Mouse (Mus musculus) testis, adult 2 months (tissue): ENCODE results near the gene Olfr95. TPM values are rescaled to one million over a fixed set of nuclear protein-coding genes. Genes with fewer than 3 reads are reported as not detected.

Source experiments
- H3K27ac ChIP-seq: fragments of 200-500 bp; 2 replicates; pipeline ENCODE4 v1.5.1; 2012; ENCODE audit warnings: low read depth, low read length; ENCODE audit not compliant: control insufficient read depth, insufficient read depth
- H3K27me3 ChIP-seq: fragments of 200-500 bp; 2 replicates; pipeline ENCODE4 v1.6.1; 2012; ENCODE audit warnings: mild to moderate bottlenecking, low read length, moderate library complexity; ENCODE audit not compliant: control insufficient read depth, insufficient read depth
- H3K36me3 ChIP-seq: fragments of 200-500 bp; 2 replicates; pipeline ENCODE4 v1.6.1; 2012; ENCODE audit warnings: mild to moderate bottlenecking, low read length; ENCODE audit not compliant: control insufficient read depth, insufficient read depth
- H3K4me1 ChIP-seq: fragments of 200-500 bp; 2 replicates; pipeline ENCODE4 v1.6.1; 2012; ENCODE audit warnings: low read length; ENCODE audit not compliant: control insufficient read depth, insufficient read depth
- H3K4me3 ChIP-seq: fragments of 200-500 bp; 2 replicates; pipeline ENCODE4 v1.5.1; 2012; ENCODE audit warnings: low read depth, mild to moderate bottlenecking, low read length, moderate library complexity, mixed read lengths; ENCODE audit not compliant: control insufficient read depth
- CTCF ChIP-seq: fragments of 200-500 bp; IDR thresholded peaks from 2 replicates; pipeline ENCODE4 v1.5.1; 2012; ENCODE audit warnings: low read depth, mild to moderate bottlenecking, inconsistent platforms, low read length, moderate library complexity; ENCODE audit not compliant: control insufficient read depth, insufficient read depth, insufficient replicate concordance
- POLR2A ChIP-seq: fragments of 200-500 bp; IDR thresholded peaks from 2 replicates; pipeline ENCODE4 v1.6.1; 2012; ENCODE audit warnings: low read depth, mild to moderate bottlenecking, inconsistent platforms, low read length, moderate library complexity; ENCODE audit not compliant: control insufficient read depth
- polyA plus RNA-seq: library from polyadenylated mRNA; depleted of rRNA; stranded (reverse); fragments of >200 nt; gene quantifications from 2 replicates; pipeline ENCODE4 v1.2.3, GENCODE M21; 2012; rRNA removed

Gene Olfr95
- polyA plus RNA-seq, 1 experiment: not detected

DNA sequence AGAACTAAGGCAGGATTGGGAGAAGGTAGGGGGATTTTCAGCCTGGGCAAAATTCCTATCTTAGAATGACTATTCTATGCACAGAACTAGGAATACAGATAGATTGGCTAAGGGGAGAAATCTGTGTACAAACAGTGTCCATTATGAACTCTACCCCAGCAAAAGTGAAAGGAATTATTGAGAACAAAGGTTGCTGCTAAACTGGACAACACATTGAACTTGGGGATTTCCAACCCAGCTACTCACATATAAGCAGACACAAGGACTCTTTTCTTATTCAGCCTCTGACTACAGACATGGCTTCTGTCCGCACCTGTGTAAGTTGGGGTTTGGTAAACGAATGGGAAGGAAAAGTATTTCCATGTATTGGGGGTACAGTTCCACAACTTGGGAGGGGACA is 19.3 kb downstream of the Olfr95 start, which contains the start of gene Ubd:
Gene Ubd (plus strand): TSS at position 237 of the 400 bp plus-strand sequence.
- Histone ChIP-seq H3K4me3 (no peak within 1 kb of the TSS), H3K36me3 (no peaks in the 10 kb centered on the region), H3K4me1 (peaks cover 5% of the 10 kb centered on the region), H3K27ac (no peak within 1 kb of the TSS), H3K27me3 (no peaks in the 10 kb centered on the region)
- TF ChIP-seq POLR2A: no peak
- TF ChIP-seq CTCF: no peak

DNA sequence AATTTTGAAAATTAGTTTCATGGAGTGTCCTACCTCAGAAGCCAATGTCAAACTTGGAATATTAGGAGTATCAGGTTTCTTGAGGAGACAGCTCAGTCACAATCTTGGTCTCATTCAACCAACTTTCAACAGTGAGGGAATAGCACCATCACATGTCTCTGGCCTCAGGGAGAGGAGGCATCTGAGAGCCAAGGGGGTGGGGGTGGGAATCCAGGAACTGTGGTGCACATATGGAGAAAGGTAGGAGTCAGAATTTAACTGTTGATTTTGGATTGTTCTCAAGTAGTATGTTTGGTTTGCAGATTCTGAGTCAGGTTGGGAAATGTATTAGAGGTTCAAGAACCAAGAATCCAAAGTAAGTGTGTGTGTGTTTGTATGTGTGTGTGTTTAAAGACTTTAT is 19.9 kb downstream of the Olfr95 start:
- Histone ChIP-seq H3K4me1 (peaks cover 5% of the 10 kb centered on the region), H3K27ac (no peak overlapping the region), H3K4me3 (no peak overlapping the region), H3K27me3 (no peaks in the 10 kb centered on the region), H3K36me3 (no peaks in the 10 kb centered on the region)
- TF ChIP-seq CTCF (no peak), POLR2A (no peak)

DNA sequence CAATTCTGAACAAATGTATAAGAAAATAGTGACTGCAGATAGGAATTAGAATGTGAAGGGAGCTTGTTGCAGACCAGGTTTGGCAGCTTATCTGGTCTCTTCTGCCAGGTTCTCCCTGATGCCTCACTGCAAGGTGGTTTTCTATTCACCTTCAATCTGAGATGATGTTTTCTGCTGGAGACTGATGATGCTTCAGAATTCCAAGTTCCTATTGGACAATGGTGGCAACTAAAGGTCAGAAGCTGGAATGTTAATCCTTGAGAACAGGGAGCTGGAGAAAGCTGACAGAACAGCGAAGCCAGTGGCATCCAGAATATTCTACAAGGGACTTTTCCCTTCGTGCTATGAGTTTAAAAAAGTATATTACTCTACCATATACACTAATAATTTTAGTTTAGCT is 22.2 kb downstream of the Olfr95 start:
- Histone ChIP-seq H3K27ac (no peak overlapping the region), H3K27me3 (no peaks in the 10 kb centered on the region), H3K36me3 (no peaks in the 10 kb centered on the region), H3K4me3 (no peak overlapping the region), H3K4me1 (no peaks in the 10 kb centered on the region)
- no peak for TF ChIP-seq POLR2A
- no peak for TF ChIP-seq CTCF

DNA sequence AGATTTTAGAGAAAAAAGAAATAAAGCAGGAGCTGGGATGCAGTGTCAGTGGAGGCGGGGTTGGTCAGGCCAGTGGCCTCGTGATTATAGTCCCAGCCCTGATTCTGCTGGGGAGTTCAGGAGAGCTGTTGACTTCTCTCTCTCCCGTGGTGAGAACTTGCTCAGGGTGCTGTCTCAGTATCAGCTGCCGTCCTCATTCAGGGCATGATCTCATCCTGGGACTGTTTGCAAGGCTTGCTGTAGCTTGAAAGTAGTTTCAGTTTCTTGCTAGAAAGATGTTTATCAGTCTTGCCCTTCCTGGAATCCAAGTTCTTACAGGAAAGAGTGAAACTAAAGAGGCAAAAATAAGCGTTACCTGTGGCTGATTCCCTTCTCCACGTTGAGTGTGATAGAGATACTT is 27.4 kb downstream of the Olfr95 start:
- TF ChIP-seq POLR2A: no peak
- no peak for TF ChIP-seq CTCF
- Histone ChIP-seq H3K4me1 (no peaks in the 10 kb centered on the region), H3K4me3 (no peak overlapping the region), H3K36me3 (no peaks in the 10 kb centered on the region), H3K27me3 (no peaks in the 10 kb centered on the region), H3K27ac (no peak overlapping the region)

DNA sequence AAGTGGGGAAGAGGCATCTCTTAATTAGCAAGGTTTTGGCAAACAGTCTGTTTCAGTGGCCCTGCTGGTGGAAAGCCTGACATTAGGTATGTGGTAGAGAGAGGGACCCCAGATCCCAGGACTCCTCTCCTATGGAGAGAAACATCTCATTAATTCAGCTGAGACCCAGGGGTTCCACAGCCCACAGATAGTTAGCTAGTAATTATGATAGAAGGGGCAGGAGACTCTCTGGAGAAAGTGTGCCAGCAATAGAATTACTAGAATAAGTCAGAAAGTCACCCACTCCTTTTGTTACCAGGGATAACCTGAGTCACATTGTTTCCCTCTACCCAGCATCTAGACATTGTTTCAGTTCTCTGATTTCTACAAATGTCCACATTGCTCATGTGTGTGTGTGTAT is 51.5 kb downstream of the Olfr95 start, which contains the start of gene Olfr93:
Gene Olfr93 (minus strand): TSS at position 101 of the 400 bp plus-strand sequence.
- no peak within 1 kb of the TSS for H3K4me3 ChIP-seq
- no peaks in the 10 kb centered on the region; the same call in 1 of the 2 replicates for H3K4me1 ChIP-seq
- H3K27ac ChIP-seq: no peak within 1 kb of the TSS
- H3K36me3 ChIP-seq: no peaks in the 10 kb centered on the region
- H3K27me3 ChIP-seq: no peaks in the 10 kb centered on the region
- TF ChIP-seq POLR2A: no peak
- TF ChIP-seq CTCF: no peak

Other genes with a start within 250 kb of the Olfr95 start
- 0.56 and 1.0 TPM in 2 replicates for gene 2410137M14Rik, start 231.9 kb downstream of the Olfr95 start, polyA plus RNA-seq
- 1.6 and 2.8 TPM in 2 replicates for gene H2-M5, start 223.6 kb downstream of the Olfr95 start, polyA plus RNA-seq
- 16.0 and 16.5 TPM in 2 replicates for gene Zfp57, start 212.0 kb downstream of the Olfr95 start, polyA plus RNA-seq
- 0.05 TPM in 1 of 2 replicates, not detected in the other for gene Mog, start 189.7 kb downstream of the Olfr95 start, polyA plus RNA-seq
- 11.4 and 12.3 TPM in 2 replicates for gene Gabbr1, start 167.2 kb downstream of the Olfr95 start, polyA plus RNA-seq
- not detected in 2 replicates for gene Olfr90, start 124.6 kb downstream of the Olfr95 start, polyA plus RNA-seq
- gene Olfr91, start 114.8 kb downstream of the Olfr95 start, polyA plus RNA-seq: 0.11 and 0.22 TPM in 2 replicates
- gene Olfr92, start 93.0 kb downstream of the Olfr95 start, polyA plus RNA-seq: not detected in 2 replicates
- 0.85 TPM in 1 of 2 replicates, not detected in the other for gene Olfr93, start 51.6 kb downstream of the Olfr95 start, polyA plus RNA-seq
- not detected in 2 replicates for gene Ubd, start 19.2 kb downstream of the Olfr95 start, polyA plus RNA-seq
- gene Olfr94, start 12.1 kb downstream of the Olfr95 start, polyA plus RNA-seq: not detected in 2 replicates
- gene Olfr96, start 7.0 kb upstream of the Olfr95 start, polyA plus RNA-seq: not detected in 2 replicates
- 0.08 TPM in 1 of 2 replicates, not detected in the other for gene Olfr97, start 24.2 kb upstream of the Olfr95 start, polyA plus RNA-seq
- gene Olfr98, start 50.6 kb upstream of the Olfr95 start, polyA plus RNA-seq: not detected in 2 replicates
- gene H2-M3, start 57.1 kb upstream of the Olfr95 start, polyA plus RNA-seq: 0.75 and 0.98 TPM in 2 replicates
- not detected in 2 replicates for gene Olfr99, start 70.3 kb upstream of the Olfr95 start, polyA plus RNA-seq
- not detected in 2 replicates for gene Olfr101, start 91.2 kb upstream of the Olfr95 start, polyA plus RNA-seq
- gene Olfr102, start 103.9 kb upstream of the Olfr95 start, polyA plus RNA-seq: 0.10 TPM in 2 replicates
- gene Olfr103, start 126.6 kb upstream of the Olfr95 start, polyA plus RNA-seq: not detected in 2 replicates
- 0.04 TPM in 1 of 2 replicates, not detected in the other for gene Olfr104-ps, start 146.5 kb upstream of the Olfr95 start, polyA plus RNA-seq
- not detected in 2 replicates for gene Olfr105-ps, start 165.9 kb upstream of the Olfr95 start, polyA plus RNA-seq
- not detected in 2 replicates for gene Olfr106-ps, start 177.3 kb upstream of the Olfr95 start, polyA plus RNA-seq
- gene Olfr107, start 186.1 kb upstream of the Olfr95 start, polyA plus RNA-seq: not detected in 2 replicates
- not detected in 2 replicates for gene Olfr108, start 232.4 kb upstream of the Olfr95 start, polyA plus RNA-seq
- gene Olfr109, start 245.8 kb upstream of the Olfr95 start, polyA plus RNA-seq: not detected in 2 replicates